Mouse (Mus musculus) kidney, adult 2 months (tissue): ENCODE data around the gene 4931406P16Rik.

ENCODE experiments used
- CTCF ChIP-seq: fragments of 200-500 bp; conservative IDR thresholded peaks from 2 replicates; pipeline ENCODE4 v1.5.1; 2011; ENCODE audit warnings: low read depth, mild to moderate bottlenecking, control low read depth, low read length, moderate library complexity, mixed read lengths; ENCODE audit not compliant: insufficient read depth, insufficient read length
- POLR2A ChIP-seq: fragments of 200-500 bp; IDR thresholded peaks from one replicate; pipeline ENCODE4 v1.6.1; 2011; ENCODE audit warnings: low read depth, low read length, control low read depth

DNA sequence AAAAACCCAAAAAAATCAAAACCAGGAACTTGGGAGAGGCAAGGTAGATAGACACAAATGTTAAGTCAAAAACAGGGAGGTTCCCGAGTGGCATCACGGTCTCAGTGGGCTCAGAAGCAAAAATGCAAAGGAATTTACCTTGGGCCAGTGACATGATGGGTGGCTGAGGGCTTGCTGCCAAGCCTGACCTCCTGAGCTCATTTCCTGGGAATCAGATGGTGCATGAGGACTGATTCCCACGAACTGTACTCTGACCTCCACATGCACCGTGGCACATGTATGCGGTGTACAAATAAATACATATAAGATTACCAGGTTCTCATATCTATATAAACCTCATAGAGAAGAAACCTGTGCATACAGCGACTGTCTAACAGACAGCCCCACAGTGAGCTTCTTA is 89.0 kb downstream of the 4931406P16Rik start:
- TF ChIP-seq CTCF (no peak), POLR2A (no peak)
